Mouse (Mus musculus) T-cell, adult 2 months (primary cell): ENCODE data around the gene C730034F03Rik.
A peak's percentile ranks its signal among the peaks of the same experiment; 100 is the strongest.
"Not testable (repeated sequence)": the region's sequence is repeated elsewhere in the genome, so short reads cannot be mapped to it uniquely, and the experiment has no call there.

Source experiments
- DNase-seq: peaks from one replicate; pipeline ENCODE4 v3.0.0; 2022; ENCODE audit warnings: low spot score

C730034F03Rik gene

DNA sequence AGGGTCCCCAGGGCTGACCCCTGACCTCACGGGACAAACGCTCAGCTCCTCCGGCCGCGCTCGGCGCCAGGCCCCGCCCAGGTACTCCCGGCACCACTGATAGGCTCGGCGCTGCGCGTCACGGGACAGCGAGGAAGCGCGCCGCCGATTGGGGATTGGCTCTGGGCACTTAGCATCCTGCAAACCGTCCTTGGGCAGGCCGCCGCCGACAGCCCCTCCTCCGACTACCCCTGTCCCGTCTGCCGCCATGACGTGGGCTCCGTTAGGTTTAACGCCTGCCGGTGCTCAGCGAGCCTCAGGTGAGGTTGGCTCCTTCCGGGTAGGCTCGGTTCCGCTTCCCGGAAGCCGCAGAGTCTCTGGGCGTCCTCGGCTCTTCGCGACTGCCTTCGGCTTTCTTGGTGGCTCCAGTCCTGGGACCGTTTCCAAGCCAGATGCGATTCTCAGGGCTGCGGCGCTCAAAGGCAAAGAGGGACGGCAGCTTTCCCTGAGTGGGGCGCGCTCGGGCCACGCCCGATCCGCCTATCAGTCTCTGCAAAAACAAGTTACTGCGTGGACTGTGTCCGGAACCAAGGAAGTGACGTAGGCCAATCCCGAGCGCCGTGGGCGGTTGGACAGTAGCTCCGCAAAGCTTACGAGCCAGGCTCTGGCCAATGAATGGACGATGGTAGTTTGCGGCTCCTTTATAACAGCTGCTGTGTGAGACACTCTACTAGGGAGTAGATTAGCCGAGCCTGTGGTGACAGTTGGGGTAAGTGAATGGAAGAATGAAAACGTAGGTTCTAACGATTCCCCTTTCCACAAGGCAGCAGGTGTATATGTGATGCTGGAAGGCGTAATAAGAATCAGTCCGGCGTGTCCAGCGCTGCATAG, at the start of gene C730034F03Rik, which contains the start of the genes Gm44502 and Chkb:
TSS of gene C730034F03Rik (plus strand) at position 238 of the 870 bp plus-strand sequence.
TSS of gene Gm44502 (minus strand) at position 345 of the 870 bp plus-strand sequence.
TSS of gene Chkb (minus strand) at position 557 of the 870 bp plus-strand sequence.
- DNase-seq = peak; percentile 94

- DNase-seq = no peak
These were observed 44.8 kb upstream of the C730034F03Rik start, which contains the start of gene Klhdc7b for GRCm38 (mm10) chr15:89384617-89385016. Klhdc7b (plus strand) TSS chr15:89384917.

- peak; percentile 28 for DNase-seq
These were observed 42.3 kb upstream of the C730034F03Rik start for GRCm38 (mm10) chr15:89387127-89387526.

GRCm38 (mm10) chr15:89390081-89390480, 39.3 kb upstream of the C730034F03Rik start:
- no peak for DNase-seq

DNA sequence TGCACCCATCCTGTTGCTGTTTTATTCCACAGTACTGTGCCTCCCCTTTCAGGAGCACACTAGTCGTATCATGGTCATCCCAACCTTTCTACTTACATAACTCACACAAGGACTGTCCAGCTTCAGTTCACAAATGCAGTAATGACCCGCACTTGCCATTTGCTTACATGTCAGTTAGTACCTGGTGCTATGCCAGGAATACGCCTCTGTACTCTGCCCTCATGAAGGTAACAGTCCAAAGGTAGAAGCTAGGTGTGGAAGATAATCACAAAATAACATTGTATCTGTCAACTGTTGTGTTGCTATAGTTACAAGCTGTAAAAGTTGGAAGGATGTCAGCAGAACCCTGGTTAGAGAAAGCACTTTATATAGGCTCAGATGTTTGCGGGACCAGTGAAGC, 32.5 kb upstream of the C730034F03Rik start:
- DNase-seq = no peak

GRCm38 (mm10) chr15:89398146-89398545, 31.2 kb upstream of the C730034F03Rik start:
- no peak for DNase-seq

DNA sequence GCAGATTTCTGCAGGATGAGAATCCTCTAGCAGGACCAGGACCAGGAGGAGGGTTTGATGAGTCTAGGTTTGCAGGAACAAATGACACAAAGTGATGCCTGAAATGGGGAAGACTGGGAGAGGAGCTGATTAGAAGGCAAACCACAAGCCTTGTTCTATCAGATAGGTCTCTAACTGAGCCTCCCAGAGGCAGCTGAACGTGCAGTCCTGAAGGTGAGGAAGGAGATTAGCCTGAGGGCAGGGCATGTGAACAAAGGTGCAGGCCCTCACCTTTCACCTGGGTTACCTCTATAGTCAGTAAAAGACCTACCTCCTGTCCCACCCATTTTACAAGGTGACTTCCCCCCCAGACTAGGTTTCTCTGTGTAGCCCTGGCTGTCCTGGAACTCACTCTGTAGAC, 29.7 kb upstream of the C730034F03Rik start:
- DNase-seq = no peak

GRCm38 (mm10) chr15:89402471-89402870, 26.9 kb upstream of the C730034F03Rik start:
- no peak for DNase-seq

DNA sequence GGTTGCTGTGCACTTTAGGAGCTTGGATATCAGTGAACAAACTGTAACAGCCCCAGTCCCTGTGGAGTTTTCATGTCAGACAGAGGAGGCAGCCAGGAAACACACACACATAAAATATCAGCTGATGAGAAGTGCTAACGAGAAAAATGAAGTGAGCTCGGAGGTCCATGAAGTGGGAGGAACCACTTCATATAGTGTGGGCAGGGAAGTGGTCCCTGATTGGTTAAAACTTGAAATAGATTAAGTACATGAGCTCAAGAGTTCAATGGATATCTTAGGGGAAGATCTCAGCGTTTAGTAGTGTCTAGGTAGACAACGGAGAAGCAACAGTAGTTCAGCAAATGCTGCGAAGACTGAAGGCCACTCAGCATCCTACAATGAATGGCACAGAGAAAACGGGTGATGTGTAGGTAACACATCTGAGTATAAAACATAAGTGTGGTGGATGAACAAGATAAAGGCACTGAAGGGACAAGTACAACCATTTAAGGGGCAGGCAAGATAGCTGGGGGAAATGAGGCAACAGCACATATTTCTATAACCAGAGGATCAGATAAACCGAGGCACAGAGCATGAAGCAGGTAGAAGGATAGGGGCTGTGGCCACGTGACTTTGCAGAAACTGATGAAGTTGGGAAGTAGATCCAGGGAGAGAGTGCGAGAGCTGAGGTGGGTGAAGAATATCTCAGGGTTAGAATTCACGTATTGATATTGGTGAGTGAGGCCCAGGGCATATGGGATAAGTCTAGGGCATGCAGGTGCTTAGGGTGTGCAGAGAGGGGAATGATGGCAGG, 24.4 kb upstream of the C730034F03Rik start:
- no peak for DNase-seq

DNA sequence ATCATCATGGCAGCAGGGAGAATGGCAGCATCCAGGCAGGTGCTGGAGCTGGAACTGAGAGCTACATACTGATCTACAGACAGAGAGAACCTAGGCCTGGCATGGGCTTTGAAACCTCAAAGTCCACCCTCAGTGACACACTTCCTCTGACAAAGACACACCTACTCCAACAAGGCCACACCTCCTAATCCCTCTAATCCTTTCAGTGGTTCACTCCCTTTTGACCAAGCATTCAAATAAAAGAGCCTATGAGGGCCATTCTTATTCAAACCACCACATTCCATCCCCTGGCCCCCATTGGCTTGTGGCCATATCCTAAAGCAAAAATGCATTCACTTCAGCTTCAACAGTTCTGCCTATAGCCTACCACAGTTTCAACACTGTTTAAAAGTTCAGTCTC, 22.7 kb upstream of the C730034F03Rik start:
- no peak for DNase-seq

DNA sequence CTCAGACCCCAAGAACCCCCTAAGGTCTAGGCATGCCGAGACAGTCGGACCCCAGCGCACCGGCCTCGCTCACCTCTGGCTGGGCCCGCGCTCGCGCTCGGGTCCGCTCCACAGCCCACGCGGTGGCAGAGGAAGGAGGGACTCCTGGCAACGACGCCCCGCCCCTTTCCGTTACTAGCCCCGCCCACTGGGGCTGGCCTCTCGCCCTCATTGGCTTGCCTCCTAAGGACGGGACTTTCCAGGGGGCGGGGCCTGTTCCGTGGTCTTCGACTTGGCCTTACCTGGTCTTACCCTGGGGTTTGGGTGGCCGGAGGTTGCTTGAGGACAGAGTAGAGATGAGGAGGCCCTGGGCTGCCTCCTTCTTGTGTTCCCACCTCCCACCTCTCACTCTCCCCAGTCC, 19.3 kb upstream of the C730034F03Rik start, which contains the start of gene Syce3:
TSS of gene Syce3 (minus strand) at position 386 of the 400 bp plus-strand sequence.
- DNase-seq = no peak

GRCm38 (mm10) chr15:89415282-89415681, 14.1 kb upstream of the C730034F03Rik start:
- DNase-seq = no peak

- DNase-seq = no peak
These were observed 7.5 kb upstream of the C730034F03Rik start for GRCm38 (mm10) chr15:89421938-89422337.

GRCm38 (mm10) chr15:89424621-89425020, 4.8 kb upstream of the C730034F03Rik start:
- DNase-seq = no peak

- DNase-seq = no peak
These were observed 3.7 kb upstream of the C730034F03Rik start, which contains the start of gene Cpt1b for GRCm38 (mm10) chr15:89425711-89426121. Cpt1b (minus strand) TSS chr15:89425863.

DNA sequence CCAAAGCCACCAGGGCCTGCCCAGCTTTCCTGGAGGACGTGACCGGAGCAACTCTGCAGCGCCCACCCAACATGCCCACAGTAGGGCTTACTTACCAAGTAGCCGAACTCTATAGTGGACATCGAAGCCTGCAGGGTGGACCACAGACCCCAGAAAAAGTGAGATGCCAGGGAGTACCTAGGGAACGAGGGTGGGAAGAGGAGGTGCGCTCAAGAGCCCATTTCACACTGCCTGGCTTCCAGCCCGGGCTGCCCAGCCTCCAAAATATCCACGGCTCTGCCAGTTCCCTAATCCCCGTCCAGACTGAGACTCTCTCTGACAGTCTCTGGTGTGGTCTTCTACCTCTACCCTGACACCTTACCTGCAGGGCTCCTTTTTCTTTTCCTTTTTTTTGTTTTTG, 2.7 kb upstream of the C730034F03Rik start:
- no peak for DNase-seq

DNA sequence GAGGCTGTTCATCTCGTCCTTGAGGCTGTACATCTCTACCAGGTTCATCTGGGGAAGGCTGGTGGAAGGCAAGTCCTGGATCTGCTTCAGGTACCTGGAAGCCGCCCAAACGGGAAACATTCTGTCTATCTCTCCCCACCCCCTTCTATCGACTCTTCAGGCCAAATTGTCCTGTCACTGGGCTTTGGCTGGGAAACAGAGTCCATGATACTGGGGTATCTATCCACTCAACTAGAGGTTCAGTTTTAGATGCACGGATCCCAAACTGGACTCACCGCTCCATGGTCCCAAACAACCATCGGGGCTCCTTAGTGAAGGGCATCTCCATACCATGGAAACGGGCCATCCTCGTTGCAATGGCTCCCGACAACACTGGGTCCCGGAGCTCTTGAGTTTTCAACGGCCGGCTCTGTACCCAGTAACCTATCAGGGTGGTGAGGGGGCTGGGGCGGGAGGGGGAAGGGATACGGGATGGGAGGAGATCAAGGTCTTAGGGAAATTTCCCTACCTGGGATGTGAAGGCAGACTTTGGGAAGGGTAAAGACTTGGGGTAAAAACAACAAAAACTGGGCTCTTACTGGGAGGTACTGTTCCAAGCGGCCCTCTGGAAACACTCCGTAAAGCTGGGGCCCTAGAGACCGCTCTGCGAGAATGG, 1.1 kb upstream of the C730034F03Rik start:
- DNase-seq = no peak

- DNase-seq = no peak
These were observed 503 bp upstream of the C730034F03Rik start for GRCm38 (mm10) chr15:89428821-89429351.

- peak; percentile 13 for DNase-seq
These were observed 952 bp downstream of the C730034F03Rik start for GRCm38 (mm10) chr15:89430341-89430740.

GRCm38 (mm10) chr15:89430771-89431170, 1.4 kb downstream of the C730034F03Rik start:
- DNase-seq = not testable (repeated sequence)

- no peak for DNase-seq
These were observed 1.9 kb downstream of the C730034F03Rik start for GRCm38 (mm10) chr15:89431271-89431670.

DNA sequence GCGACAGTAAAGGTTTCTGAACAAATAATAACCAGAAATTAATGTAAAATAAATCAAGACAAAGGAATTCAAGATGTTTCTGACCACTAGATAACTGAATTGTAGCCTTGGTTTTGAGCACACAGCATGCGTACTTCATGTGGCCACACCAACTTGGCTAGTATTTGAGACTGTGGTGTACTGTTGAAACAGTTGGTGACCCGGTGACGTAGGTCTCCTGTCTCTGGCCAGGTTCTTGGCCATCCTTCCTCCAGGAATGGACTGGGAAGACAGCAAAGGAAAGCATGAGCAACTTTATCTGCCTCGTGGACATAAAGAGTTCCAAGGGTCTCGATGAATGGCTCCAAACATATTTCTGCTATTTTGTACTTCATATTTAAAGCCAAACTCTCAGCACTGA, 2.4 kb downstream of the C730034F03Rik start:
- DNase-seq = no peak
